Mouse (Mus musculus): Measurements from ENCODE around the gene Hspg2.

DNA sequence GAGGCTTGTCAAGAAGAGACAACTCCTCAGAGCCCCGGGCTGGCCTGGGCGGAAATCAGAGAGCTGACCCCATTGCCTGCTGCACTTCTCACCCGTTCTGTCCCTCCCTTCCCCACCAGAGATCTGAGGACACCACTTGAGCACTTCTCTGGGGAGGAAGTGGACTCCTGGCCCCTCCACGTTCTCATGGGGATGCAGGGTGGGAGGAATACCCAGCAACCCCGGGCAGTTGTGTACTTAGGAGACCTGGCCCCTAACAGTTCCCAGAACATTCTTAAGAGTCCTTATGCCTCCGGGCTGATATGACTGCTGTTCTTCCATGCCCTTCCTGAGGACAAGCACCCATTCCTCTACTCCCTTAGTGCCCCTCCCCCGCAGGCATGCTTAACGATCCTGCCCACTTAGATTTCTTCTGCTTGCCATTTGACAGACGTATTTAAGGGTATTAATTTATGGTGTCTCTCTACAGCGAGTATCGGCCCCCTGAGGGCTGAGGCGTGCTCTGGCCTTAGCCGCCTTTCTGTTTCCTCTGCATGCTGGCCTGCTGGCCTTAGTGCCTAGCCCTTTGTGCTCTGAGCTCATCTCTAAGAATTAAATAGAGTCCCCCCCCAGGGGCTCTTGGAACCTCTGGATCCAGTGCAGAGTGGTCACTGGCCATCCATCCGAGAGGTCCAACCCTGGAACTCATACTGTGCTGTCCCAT is 16.8 kb downstream of the Hspg2 start:
- TF ChIP-seq CTCF (IDR thresholded peaks at IDR 0.05; ENCODE audit: low read depth) (no peak), EP300 (IDR thresholded peaks at IDR 0.05; ENCODE audit: low read depth) (no peak)
